Mouse (Mus musculus) liver, embryonic 11.5 days (tissue): Measurements from ENCODE around the gene Gm13285. TPM values are rescaled to one million over a fixed set of nuclear protein-coding genes. Genes with fewer than 3 reads are reported as not detected.
A peak's percentile ranks its signal among the peaks of the same experiment; 100 is the strongest.
"Not testable (repeated sequence)": the region's sequence is repeated elsewhere in the genome, so short reads cannot be mapped to it uniquely, and the experiment has no call there.

Experiments
- ATAC-seq: fragments of 200-750 bp; cut with Nextera tagmentation; replicated peaks from 2 replicates; pipeline ENCODE4 v1.8.0; 2017; ENCODE audit warnings: moderate number of reproducible peaks, mild to moderate bottlenecking, moderate TSS enrichment, moderate library complexity; ENCODE audit not compliant: low FRiP score
- DNase-seq: peaks from one replicate; pipeline ENCODE4 v3.0.0-alpha.2; 2017; ENCODE audit warnings: low spot score
- H3K27ac ChIP-seq: fragments of 300-500 bp; sonication (generic); 2 replicates; pipeline ENCODE4 v1.5.1; 2014; ENCODE audit warnings: mild to moderate bottlenecking, low read depth, low read length, control low read depth
- H3K27me3 ChIP-seq: fragments of 300-500 bp; sonication (generic); replicated peaks from 2 replicates; pipeline ENCODE4 v1.6.1; 2014; ENCODE audit warnings: low read length, mixed read lengths; ENCODE audit not compliant: control insufficient read depth, insufficient read depth
- H3K36me3 ChIP-seq: fragments of 300-500 bp; sonication (generic); 2 replicates; pipeline ENCODE4 v1.6.1; 2014; ENCODE audit warnings: mild to moderate bottlenecking, low read length, moderate library complexity, mixed read lengths; ENCODE audit not compliant: control insufficient read depth, insufficient read depth
- H3K4me1 ChIP-seq: fragments of 300-500 bp; sonication (generic); replicated peaks from 2 replicates; pipeline ENCODE4 v1.6.1; 2014; ENCODE audit warnings: low read length, mixed read lengths; ENCODE audit not compliant: control insufficient read depth, insufficient read depth
- H3K4me2 ChIP-seq: fragments of 300-500 bp; sonication (generic); 2 replicates; pipeline ENCODE4 v1.6.1; 2014; ENCODE audit warnings: mild to moderate bottlenecking, control low read depth, moderate library complexity
- H3K4me3 ChIP-seq: fragments of 300-500 bp; sonication (generic); 2 replicates; pipeline ENCODE4 v1.5.1; 2014; ENCODE audit warnings: low read depth, low read length, control low read depth
- H3K9ac ChIP-seq: fragments of 300-500 bp; sonication (generic); 2 replicates; pipeline ENCODE4 v1.6.1; 2014; ENCODE audit warnings: low read depth, low read length, control low read depth
- H3K9me3 ChIP-seq: fragments of 300-500 bp; sonication (generic); 2 replicates; pipeline ENCODE4 v1.6.1; 2016; ENCODE audit warnings: low read length, inconsistent platforms, mixed read lengths; ENCODE audit not compliant: control insufficient read depth
- WGBS: fragments of 180-500 bp; shearing (Covaris S2); extraction: QIAGEN DNeasy Blood & Tissue Kit; methylation state at CpG from one replicate; pipeline ENCODE4 v1.1.7; 2014; 5-methylcytosine and 5-hydroxymethylcytosine counted together
- polyA plus RNA-seq: library from polyadenylated mRNA; unstranded; fragments of >200 nt; fragmentation: Nextera tagmentation; extraction: Ambion mirVana; gene quantifications from 2 replicates; pipeline ENCODE4 v1.2.1, GENCODE M21; 2014

The Gm13285 gene
- 0.26 and 0.66 TPM in 2 replicates for polyA plus RNA-seq

DNA sequence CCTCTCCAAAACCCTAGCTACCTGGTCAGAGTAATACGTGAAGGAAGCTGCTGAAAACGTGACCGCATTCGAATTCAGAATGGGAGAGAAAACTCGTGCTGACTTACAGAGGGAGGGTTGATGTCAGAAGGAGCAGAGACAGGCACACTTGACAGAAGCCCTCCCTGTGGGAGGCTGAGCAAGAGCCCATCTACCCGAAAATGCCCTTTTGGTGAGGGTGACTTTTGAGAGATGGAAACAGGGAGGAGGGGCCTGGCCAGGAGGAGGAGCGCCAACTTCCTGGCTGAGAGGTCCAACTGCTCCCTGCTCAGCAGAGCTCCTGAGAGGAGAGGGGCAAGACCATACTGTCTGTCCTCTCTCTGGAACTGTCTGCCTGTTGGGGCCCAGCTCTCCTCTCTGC, at the start of gene Gm13285:
Gm13285 (plus strand) TSS at position 301 of the 400 bp plus-strand sequence.
- not testable (repeated sequence) for H3K4me2 ChIP-seq, H3K4me3 ChIP-seq, H3K9ac ChIP-seq, ATAC-seq, H3K9me3 ChIP-seq, DNase-seq, H3K4me1 ChIP-seq, H3K36me3 ChIP-seq, H3K27ac ChIP-seq, H3K27me3 ChIP-seq
- WGBS: 6% methylated on average over 2 of the region's 7 CpGs

DNA sequence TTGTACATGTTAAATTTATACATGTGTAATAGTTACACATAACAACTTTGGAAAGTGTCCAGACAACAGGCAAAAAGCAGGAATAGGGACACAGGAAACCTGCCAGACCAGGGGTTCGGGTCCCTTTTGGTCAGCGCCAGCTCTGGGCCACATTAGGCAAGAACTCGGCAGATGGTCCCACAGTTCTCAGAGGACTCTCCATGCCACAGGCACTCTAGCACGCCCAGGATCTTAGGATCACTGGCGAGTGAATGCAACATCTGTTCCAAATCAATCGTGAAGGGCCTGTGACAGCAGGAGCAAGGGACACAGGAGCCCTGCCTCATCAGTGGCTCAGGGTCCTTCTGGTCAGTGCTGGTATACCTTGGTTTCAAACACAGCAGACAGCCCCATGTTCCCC, 49.5 kb upstream of the Gm13285 start:
- ATAC-seq: no peak
- WGBS: 60% methylated on average over 6 of the region's 6 CpGs
- no peak overlapping the region for H3K4me3 ChIP-seq

DNA sequence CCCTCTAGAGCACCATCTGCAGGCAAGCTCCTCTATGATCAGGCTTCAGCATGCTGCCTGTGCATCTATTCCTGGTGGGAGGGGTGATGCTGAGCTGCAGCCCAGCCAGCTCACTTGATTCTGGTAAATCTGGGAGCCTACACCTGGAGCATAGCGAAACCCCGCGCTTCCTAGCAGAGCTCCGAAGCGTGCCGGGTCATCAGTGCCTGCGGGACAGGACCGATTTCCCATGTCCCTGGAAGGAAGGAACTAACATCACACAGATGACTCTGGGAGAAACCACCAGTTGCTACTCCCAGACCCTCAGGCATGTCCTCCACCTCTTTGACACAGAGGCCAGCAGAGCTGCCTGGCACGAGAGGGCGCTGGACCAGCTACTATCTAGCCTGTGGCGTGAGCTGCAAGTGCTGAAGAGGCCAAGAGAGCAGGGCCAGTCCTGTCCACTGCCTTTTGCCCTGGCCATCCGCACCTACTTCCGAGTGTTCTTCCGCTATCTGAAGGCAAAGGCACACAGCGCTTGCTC, 44.6 kb upstream of the Gm13285 start, which contains the start of gene Gm13271:
Gm13271 (plus strand) TSS at position 51 of the 523 bp plus-strand sequence.
- not testable (repeated sequence) for H3K4me3 ChIP-seq, H3K27me3 ChIP-seq, H3K4me1 ChIP-seq, H3K9ac ChIP-seq, H3K27ac ChIP-seq, H3K9me3 ChIP-seq, H3K4me2 ChIP-seq, DNase-seq, H3K36me3 ChIP-seq, ATAC-seq
- 66% methylated on average over 14 of the region's 15 CpGs for WGBS

More for the DNA sequence above, 49.5 kb upstream of the Gm13285 start:
- H3K4me2 ChIP-seq: no peak overlapping the region
- no peak overlapping the region for H3K27ac ChIP-seq
- H3K9me3 ChIP-seq: no peaks in the 10 kb centered on the region
- H3K27me3 ChIP-seq: no peaks in the 10 kb centered on the region
- H3K36me3 ChIP-seq: no peaks in the 10 kb centered on the region
- no peak overlapping the region for H3K9ac ChIP-seq
- H3K4me1 ChIP-seq: no peaks in the 10 kb centered on the region
- DNase-seq: no peak

DNA sequence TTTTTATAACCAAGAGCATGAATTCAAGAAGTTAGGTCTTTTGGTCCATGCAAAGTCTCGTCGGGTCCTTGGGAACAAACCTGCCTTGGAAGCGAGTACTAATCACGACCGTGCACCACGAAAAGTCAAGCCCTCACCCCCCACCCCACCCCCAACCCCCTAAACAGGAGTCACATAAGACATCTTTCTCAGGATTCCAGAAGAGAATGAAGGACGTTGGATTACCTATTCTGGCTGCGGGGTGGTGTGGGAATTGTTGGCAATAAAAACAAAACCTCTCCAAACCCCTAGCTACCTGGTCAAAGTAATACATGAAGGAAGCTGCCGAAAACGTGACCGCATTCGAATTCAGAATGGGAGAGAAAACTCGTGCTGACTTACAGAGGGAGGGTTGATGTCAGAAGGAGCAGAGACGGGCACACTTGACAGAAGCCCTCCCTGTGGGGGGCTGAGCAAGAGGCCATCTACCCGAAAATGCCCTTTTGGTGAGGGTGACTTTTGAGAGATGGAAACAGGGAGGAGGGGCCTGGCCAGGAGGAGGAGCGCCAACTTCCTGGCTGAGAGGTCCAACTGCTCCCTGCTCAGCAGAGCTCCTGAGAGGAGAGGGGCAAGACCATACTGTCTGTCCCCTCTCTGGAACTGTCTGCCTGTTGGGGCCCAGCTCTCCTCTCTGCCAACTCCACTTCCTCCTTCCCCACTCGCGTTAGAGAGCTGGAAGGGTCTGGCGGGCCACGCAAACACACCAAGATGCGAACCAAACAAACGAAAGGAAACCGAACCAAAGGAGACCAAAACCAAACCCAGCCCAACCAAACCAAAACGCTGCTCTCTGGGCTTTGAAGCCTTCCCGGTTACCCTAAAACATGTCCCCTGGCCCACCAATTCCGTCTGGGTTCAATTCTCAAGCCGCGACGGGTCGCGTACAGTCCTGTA, 42.6 kb upstream of the Gm13285 start:
- Histone ChIP-seq H3K27ac (peak overlapping the region; percentile 90), H3K4me3 (peak overlapping the region; percentile 58), H3K4me2 (peak overlapping the region; percentile 75), H3K9ac (peak overlapping the region; percentile 71)
- H3K9me3 ChIP-seq, H3K27me3 ChIP-seq, H3K4me1 ChIP-seq, H3K36me3 ChIP-seq, ATAC-seq: not testable (repeated sequence)
- DNase-seq: peak; percentile 64
- 11% methylated on average over 28 of the region's 31 CpGs for WGBS

DNA sequence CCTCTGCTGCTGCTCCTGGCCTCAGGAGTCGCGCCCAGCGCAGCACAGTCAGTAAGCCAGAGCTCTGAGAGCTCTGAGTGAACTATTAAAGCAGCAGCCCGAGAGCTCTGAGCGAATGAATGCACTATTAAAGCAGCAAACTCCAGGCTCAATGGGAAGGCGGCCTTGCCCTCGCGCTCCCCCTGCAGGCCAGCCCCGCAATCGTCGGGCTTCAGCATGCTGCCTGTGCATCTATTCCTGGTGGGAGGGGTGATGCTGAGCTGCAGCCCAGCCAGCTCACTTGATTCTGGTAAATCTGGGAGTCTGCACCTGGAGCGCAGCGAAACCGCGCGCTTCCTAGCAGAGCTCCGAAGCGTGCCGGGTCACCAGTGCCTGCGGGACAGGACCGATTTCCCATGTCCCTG, 41.8 kb upstream of the Gm13285 start:
- not testable (repeated sequence) for H3K9me3 ChIP-seq, H3K27me3 ChIP-seq, H3K4me1 ChIP-seq, H3K36me3 ChIP-seq
- Histone ChIP-seq H3K4me3 (peak overlapping the region; percentile 58), H3K9ac (peak overlapping the region; percentile 71), H3K4me2 (peak overlapping the region; percentile 75), H3K27ac (peak overlapping the region; percentile 90)
- ATAC-seq: peak; percentile 100
- under 1% methylated on average over 16 of the region's 21 CpGs for WGBS
- DNase-seq: peak; percentile 79

DNA sequence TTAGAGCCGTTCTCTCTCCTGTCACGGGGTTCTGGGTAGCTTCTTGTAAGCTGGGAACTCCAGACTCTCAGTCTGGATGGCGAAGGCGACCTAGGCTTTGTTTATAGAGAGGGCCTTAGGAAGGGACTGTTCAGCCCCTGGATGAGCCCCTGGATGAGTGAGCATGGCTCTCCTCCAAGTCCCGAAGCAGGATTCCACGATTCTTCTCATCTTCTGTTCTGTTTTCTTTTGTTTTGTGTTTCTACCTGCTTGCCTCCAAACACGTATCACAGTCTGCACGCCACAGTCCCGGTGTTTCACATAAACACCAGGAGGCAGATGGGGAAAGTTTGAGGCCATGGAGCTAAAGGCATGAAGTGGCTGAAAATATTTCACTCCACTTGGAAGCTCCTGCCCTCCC, 40.7 kb upstream of the Gm13285 start:
- WGBS: 86% methylated on average over 9 of the region's 9 CpGs
- H3K4me2 ChIP-seq, H3K36me3 ChIP-seq, ATAC-seq, H3K4me1 ChIP-seq, H3K4me3 ChIP-seq, DNase-seq, H3K9ac ChIP-seq, H3K9me3 ChIP-seq, H3K27ac ChIP-seq, H3K27me3 ChIP-seq: not testable (repeated sequence)

DNA sequence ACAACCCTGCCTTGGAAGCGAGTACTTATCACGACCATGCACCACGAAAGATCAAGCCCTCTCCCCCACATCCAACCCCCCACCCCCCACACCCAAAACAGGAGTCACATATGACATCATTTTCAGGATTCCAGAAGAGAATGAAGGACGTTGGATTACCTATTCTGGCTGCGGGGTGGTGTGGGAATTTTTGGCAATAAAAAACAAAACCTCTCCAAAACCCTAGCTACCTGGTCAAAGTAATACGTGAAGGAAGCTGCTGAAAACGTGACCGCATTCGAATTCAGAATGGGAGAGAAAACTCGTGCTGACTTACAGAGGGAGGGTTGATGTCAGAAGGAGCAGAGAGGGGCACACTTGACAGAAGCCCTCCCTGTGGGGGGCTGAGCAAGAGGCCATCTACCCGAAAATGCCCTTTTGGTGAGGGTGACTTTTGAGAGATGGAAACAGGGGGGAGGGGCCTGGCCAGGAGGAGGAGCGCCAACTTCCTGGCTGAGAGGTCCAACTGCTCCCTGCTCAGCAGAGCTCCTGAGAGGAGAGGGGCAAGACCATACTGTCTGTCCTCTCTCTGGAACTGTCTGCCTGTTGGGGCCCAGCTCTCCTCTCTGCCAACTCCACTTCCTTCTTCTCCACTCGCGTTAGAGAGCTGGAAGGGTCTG, 39.7 kb upstream of the Gm13285 start, which contains the start of gene Gm13283:
Gm13283 (plus strand) TSS at position 510 of the 659 bp plus-strand sequence.
- H3K9me3 ChIP-seq, ATAC-seq, H3K9ac ChIP-seq, H3K36me3 ChIP-seq, H3K27ac ChIP-seq, H3K27me3 ChIP-seq, H3K4me1 ChIP-seq, DNase-seq: not testable (repeated sequence)
- peak within 1 kb of the TSS; percentile 51 for H3K4me2 ChIP-seq
- WGBS: 19% methylated on average over 11 of the region's 14 CpGs
- H3K4me3 ChIP-seq: peak within 1 kb of the TSS; percentile 37

DNA sequence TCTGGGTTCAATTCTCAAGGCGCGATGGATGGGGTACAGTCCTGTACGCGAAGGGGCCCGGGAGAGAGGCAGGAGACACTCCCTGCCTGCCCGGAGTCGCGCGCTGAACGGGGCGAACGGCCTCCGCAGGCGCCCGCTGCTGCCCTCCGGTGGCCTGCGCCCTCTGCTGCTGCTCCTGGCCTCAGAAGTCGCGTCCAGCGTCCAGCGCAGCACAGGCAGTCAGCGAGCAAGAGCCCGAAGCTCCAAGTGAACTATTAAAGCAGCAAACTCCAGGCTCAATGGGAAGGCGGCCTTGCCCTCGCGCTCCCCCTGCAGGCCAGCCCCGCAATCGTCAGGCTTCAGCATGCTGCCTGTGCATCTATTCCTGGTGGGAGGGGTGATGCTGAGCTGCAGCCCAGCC, 39.0 kb upstream of the Gm13285 start:
- under 1% methylated on average over 20 of the region's 28 CpGs for whole genome bisulfite sequencing
- not testable (repeated sequence) for ATAC-seq, H3K9ac ChIP-seq, H3K36me3 ChIP-seq, H3K27me3 ChIP-seq, H3K4me1 ChIP-seq, H3K9me3 ChIP-seq, H3K27ac ChIP-seq
- Histone ChIP-seq H3K4me3 (peak overlapping the region; percentile 37), H3K4me2 (peak overlapping the region; percentile 51)
- peak; percentile 43 for DNase-seq
